Mouse (Mus musculus): ENCODE results near the gene Trip11. TPM values are rescaled to one million over a fixed set of nuclear protein-coding genes. Genes with fewer than 3 reads are reported as not detected.
"Not testable (repeated sequence)": the region's sequence is repeated elsewhere in the genome, so short reads cannot be mapped to it uniquely, and the experiment has no call there.

Gene Trip11
- 22.2 and 26.0 TPM in 2 replicates for polyA plus RNA-seq (2014; fragmentation: Nextera tagmentation; extraction: Ambion mirVana)

- Histone ChIP-seq H3K4me2 (ENCODE audit: low read depth, low read length) (peak within 1 kb of the TSS; percentile 83), H3K27me3 (replicated peaks; ENCODE audit: control insufficient read depth, insufficient read depth, low read length) (0 out of 2 replicates have a peak, but pooled peaks cover 2% of the 10 kb centered on the region), H3K9me3 (ENCODE audit: control insufficient read depth, low read length) (no peaks in the 10 kb centered on the region), H3K9ac (ENCODE audit: low read depth, low read length) (peak within 1 kb of the TSS; percentile 96), H3K36me3 (ENCODE audit: control insufficient read depth, insufficient read depth, low read length) (peaks cover 16% of the 10 kb centered on the region), H3K4me1 (ENCODE audit: control insufficient read depth, insufficient read depth, low read length) (peaks cover 21% of the 10 kb centered on the region), H3K27ac (replicated peaks; ENCODE audit: low read depth, low read length) (peak within 1 kb of the TSS; percentile 94), H3K4me3 (ENCODE audit: low read depth, low read length) (peak within 1 kb of the TSS; percentile 93)
- WGBS = under 1% methylated on average over 57 of the region's 69 CpGs
- ATAC-seq (ENCODE audit: low read depth) (peak; percentile 97), DNase-seq (ENCODE audit: low spot score) (peak; percentile 95)
These were observed at the start of gene Trip11 for GRCm38 (mm10) chr12:101912626-101913490. TSS of gene Trip11 (minus strand) at chr12:101913267.

GRCm38 (mm10) chr12:101958960-101959780, 46.1 kb upstream of the Trip11 start:
- H3K9me3 ChIP-seq (ENCODE audit: control insufficient read depth, low read length); H3K36me3 ChIP-seq (ENCODE audit: control insufficient read depth, insufficient read depth, low read length); ATAC-seq (ENCODE audit: low read depth); H3K4me1 ChIP-seq (ENCODE audit: control insufficient read depth, insufficient read depth, low read length); H3K27ac ChIP-seq (replicated peaks; ENCODE audit: low read depth, low read length); DNase-seq (ENCODE audit: low spot score); H3K4me3 ChIP-seq (ENCODE audit: low read depth, low read length); H3K27me3 ChIP-seq (replicated peaks; ENCODE audit: control insufficient read depth, insufficient read depth, low read length): not testable (repeated sequence)
- H3K4me2 ChIP-seq (ENCODE audit: low read depth, low read length) = peak overlapping the region; percentile 56
- 92% methylated on average over 5 of the region's 5 CpGs for WGBS
- 0 out of 2 replicates have a peak overlapping the region, but pooled peaks have one; percentile 32 for H3K9ac ChIP-seq (ENCODE audit: low read depth, low read length)

GRCm38 (mm10) chr12:101958556-101958955, 45.5 kb upstream of the Trip11 start:
- no peak for DNase-seq (ENCODE audit: low spot score)
- Histone ChIP-seq H3K9me3 (ENCODE audit: control insufficient read depth, low read length) (no peaks in the 10 kb centered on the region), H3K9ac (ENCODE audit: low read depth, low read length) (peak overlapping the region; percentile 32; the same call in 1 of the 2 replicates), H3K36me3 (ENCODE audit: control insufficient read depth, insufficient read depth, low read length) (no peaks in the 10 kb centered on the region), H3K4me1 (ENCODE audit: control insufficient read depth, insufficient read depth, low read length) (peaks cover 9% of the 10 kb centered on the region), H3K27me3 (replicated peaks; ENCODE audit: control insufficient read depth, insufficient read depth, low read length) (no peaks in the 10 kb centered on the region), H3K4me3 (ENCODE audit: low read depth, low read length) (peak overlapping the region; percentile 80), H3K4me2 (ENCODE audit: low read depth, low read length) (peak overlapping the region; percentile 56), H3K27ac (replicated peaks; ENCODE audit: low read depth, low read length) (no peak overlapping the region)
- WGBS = 56% methylated on average over 9 of the region's 9 CpGs
- no peak for ATAC-seq (ENCODE audit: low read depth)

GRCm38 (mm10) chr12:101957942-101958544, 45.0 kb upstream of the Trip11 start, which contains the start of gene Atxn3:
TSS of gene Atxn3 (minus strand) at chr12:101958246.
- under 1% methylated on average over 26 of the region's 54 CpGs for whole genome bisulfite sequencing
- DNase-seq (ENCODE audit: low spot score) (peak; percentile 98), ATAC-seq (ENCODE audit: low read depth) (peak; percentile 98)
- Histone ChIP-seq H3K4me2 (ENCODE audit: low read depth, low read length) (peak within 1 kb of the TSS; percentile 56), H3K27ac (replicated peaks; ENCODE audit: low read depth, low read length) (peak within 1 kb of the TSS; percentile 80; the same call in 1 of the 2 replicates), H3K36me3 (ENCODE audit: control insufficient read depth, insufficient read depth, low read length) (no peaks in the 10 kb centered on the region), H3K4me3 (ENCODE audit: low read depth, low read length) (peak within 1 kb of the TSS; percentile 80), H3K4me1 (ENCODE audit: control insufficient read depth, insufficient read depth, low read length) (peaks cover 9% of the 10 kb centered on the region), H3K9ac (ENCODE audit: low read depth, low read length) (peak within 1 kb of the TSS; percentile 80), H3K9me3 (ENCODE audit: control insufficient read depth, low read length) (no peaks in the 10 kb centered on the region), H3K27me3 (replicated peaks; ENCODE audit: control insufficient read depth, insufficient read depth, low read length) (no peaks in the 10 kb centered on the region)

- 12% methylated on average over 26 of the region's 26 CpGs for WGBS
- Histone ChIP-seq H3K27ac (replicated peaks; ENCODE audit: low read depth, low read length) (peak overlapping the region; percentile 80; the same call in 1 of the 2 replicates), H3K27me3 (replicated peaks; ENCODE audit: control insufficient read depth, insufficient read depth, low read length) (no peaks in the 10 kb centered on the region), H3K9ac (ENCODE audit: low read depth, low read length) (peak overlapping the region; percentile 80), H3K4me2 (ENCODE audit: low read depth, low read length) (peak overlapping the region; percentile 56), H3K9me3 (ENCODE audit: control insufficient read depth, low read length) (no peaks in the 10 kb centered on the region), H3K4me3 (ENCODE audit: low read depth, low read length) (peak overlapping the region; percentile 80), H3K36me3 (ENCODE audit: control insufficient read depth, insufficient read depth, low read length) (no peaks in the 10 kb centered on the region), H3K4me1 (ENCODE audit: control insufficient read depth, insufficient read depth, low read length) (peaks cover 9% of the 10 kb centered on the region)
- no peak for DNase-seq (ENCODE audit: low spot score)
- peak; percentile 48 for ATAC-seq (ENCODE audit: low read depth)
These were observed 44.2 kb upstream of the Trip11 start for GRCm38 (mm10) chr12:101957079-101957941.

- not testable (repeated sequence) for ATAC-seq (ENCODE audit: low read depth); H3K27ac ChIP-seq (replicated peaks; ENCODE audit: low read depth, low read length); H3K4me2 ChIP-seq (ENCODE audit: low read depth, low read length); H3K4me1 ChIP-seq (ENCODE audit: control insufficient read depth, insufficient read depth, low read length); H3K4me3 ChIP-seq (ENCODE audit: low read depth, low read length); H3K36me3 ChIP-seq (ENCODE audit: control insufficient read depth, insufficient read depth, low read length); H3K9me3 ChIP-seq (ENCODE audit: control insufficient read depth, low read length); DNase-seq (ENCODE audit: low spot score); H3K27me3 ChIP-seq (replicated peaks; ENCODE audit: control insufficient read depth, insufficient read depth, low read length); H3K9ac ChIP-seq (ENCODE audit: low read depth, low read length)
- WGBS = over 99% methylated on average over 8 of the region's 8 CpGs
These were observed 42.8 kb upstream of the Trip11 start for GRCm38 (mm10) chr12:101955821-101956220.

GRCm38 (mm10) chr12:101948801-101949200, 35.7 kb upstream of the Trip11 start:
- WGBS = 77% methylated on average over 4 of the region's 4 CpGs
- peaks cover 25% of the 10 kb centered on the region for H3K36me3 ChIP-seq (ENCODE audit: control insufficient read depth, insufficient read depth, low read length)

More at GRCm38 (mm10) chr12:101948801-101949200, 35.7 kb upstream of the Trip11 start:
- DNase-seq (ENCODE audit: low spot score) (no peak), ATAC-seq (ENCODE audit: low read depth) (no peak)
- Histone ChIP-seq H3K9me3 (ENCODE audit: control insufficient read depth, low read length) (no peaks in the 10 kb centered on the region), H3K4me1 (ENCODE audit: control insufficient read depth, insufficient read depth, low read length) (no peaks in the 10 kb centered on the region), H3K4me3 (ENCODE audit: low read depth, low read length) (no peak overlapping the region), H3K27ac (replicated peaks; ENCODE audit: low read depth, low read length) (no peak overlapping the region), H3K27me3 (replicated peaks; ENCODE audit: control insufficient read depth, insufficient read depth, low read length) (no peaks in the 10 kb centered on the region), H3K9ac (ENCODE audit: low read depth, low read length) (no peak overlapping the region), H3K4me2 (ENCODE audit: low read depth, low read length) (no peak overlapping the region)

All from embryonic facial prominence, embryonic 14.5 days (tissue).